Mouse (Mus musculus) adrenal gland, adult 18-20 months (tissue): ENCODE results near the gene Tmem74b. TPM values are rescaled to one million over a fixed set of nuclear protein-coding genes. Genes with fewer than 3 reads are reported as not detected.

Source experiments
- DNase-seq, 2 experiments: peaks; one replicate each; pipeline ENCODE4 v3.0.0; 2021 to 2022; ENCODE audit warnings: low spot score in 2 of 2
- long read RNA-seq, 2 experiments: library from polyadenylated mRNA; stranded (forward); transcript quantifications; one replicate each; pipeline ENCODE4 v2.0.0; 2021
- total RNA-seq, 2 experiments: library from RNA; stranded (reverse); gene quantifications; 1 replicate in 1 of 2; 2 replicates in 1 of 2; pipeline ENCODE4 v1.2.3; 2021

Gene Tmem74b
- total RNA-seq = under 1 TPM; 0.83 TPM
- long read RNA-seq, experiment 1 = 0 reads
- long read RNA-seq, experiment 2, partial matches to known transcripts = 0 of 1 reads
- long read RNA-seq, experiment 2, other reads (novel, unspliced or antisense) = 0 of 1 reads

DNA sequence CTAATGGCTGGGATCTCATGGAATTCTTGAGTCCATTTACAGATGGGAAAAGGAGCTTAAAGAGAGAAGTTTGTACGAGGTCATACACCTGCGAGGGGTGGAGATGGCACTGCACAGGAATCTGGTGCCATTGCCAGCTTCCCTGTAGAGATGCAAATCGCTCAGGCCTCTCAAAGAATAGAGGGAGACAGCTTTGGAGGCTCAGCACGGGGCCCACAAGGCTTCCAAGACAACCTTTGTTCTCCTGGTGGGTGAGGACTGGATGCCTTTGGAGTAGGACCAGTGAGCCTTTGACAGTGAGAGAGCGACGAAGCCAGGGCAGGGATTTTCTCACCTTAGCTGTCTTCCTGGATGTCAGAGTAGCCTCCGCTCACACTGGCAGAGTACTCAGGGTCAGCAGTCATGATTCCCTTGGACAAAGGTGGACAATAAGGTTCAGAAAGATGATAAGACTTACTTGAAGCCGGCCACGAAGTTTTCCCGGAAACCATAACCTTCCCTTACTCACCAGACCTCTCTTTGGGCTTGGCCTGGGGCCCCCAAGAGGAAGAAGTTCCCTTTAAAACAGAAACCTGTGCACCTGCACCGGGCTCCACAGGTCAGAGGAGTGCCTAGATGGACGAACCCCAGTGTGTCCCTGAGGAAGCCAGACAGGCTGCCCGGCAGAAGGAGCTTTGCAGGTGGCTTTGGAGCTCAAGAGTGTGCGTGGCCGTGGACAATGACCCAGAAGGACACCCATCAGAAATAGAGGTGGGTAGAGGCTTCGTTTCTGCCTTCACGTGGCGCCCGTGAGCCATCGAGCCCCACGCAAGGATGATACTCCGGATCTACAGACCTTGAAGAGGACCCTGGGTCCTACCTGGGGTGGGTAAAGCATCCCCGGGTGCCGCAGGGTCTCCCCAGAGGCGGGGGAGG lies at the start of gene Tmem74b:
Gene Tmem74b, plus strand, starts transcription at position 778 of the 915 bp plus-strand sequence.
- no peak for DNase-seq

DNA sequence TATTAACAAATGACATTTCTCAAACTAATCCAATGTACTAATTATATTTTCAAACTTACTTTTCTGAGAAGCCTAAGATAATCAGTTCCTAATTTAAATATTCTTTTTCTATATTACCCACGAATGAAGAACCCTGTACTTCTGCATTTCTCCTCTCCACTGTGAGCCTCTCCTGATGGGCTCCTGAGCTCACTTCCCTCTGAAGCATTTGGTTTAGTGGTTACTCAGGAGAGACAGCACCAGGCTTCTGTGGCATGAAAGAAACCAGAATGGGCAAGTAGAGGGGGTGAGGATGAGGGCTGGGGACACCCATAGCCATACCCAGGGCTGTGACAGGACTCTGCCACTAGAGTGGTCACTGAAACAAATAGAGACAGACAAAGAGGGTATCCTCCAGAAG lies 49.8 kb upstream of the Tmem74b start:
- DNase-seq = no peak

DNA sequence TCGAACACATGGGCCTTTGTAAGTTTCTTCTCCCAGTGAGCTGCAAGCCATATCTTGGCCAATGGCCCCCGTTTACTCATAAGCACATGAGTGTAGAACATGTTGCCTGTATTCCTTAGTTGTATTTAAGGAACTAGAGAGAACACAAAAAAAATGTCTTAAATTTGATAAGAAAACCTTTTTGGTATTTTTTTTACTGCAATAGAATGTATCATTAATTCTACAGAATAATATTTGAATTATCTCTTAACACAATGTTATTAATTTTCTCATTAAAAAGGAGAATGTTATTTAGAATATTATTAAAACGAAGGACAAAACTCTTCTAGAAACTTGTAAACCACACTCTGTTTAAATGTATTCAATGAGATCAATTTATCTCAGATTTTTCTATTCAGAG lies 33.4 kb upstream of the Tmem74b start, which contains the start of gene Rad21l:
Gene Rad21l, minus strand, starts transcription at position 101 of the 400 bp plus-strand sequence.
- DNase-seq = no peak

DNA sequence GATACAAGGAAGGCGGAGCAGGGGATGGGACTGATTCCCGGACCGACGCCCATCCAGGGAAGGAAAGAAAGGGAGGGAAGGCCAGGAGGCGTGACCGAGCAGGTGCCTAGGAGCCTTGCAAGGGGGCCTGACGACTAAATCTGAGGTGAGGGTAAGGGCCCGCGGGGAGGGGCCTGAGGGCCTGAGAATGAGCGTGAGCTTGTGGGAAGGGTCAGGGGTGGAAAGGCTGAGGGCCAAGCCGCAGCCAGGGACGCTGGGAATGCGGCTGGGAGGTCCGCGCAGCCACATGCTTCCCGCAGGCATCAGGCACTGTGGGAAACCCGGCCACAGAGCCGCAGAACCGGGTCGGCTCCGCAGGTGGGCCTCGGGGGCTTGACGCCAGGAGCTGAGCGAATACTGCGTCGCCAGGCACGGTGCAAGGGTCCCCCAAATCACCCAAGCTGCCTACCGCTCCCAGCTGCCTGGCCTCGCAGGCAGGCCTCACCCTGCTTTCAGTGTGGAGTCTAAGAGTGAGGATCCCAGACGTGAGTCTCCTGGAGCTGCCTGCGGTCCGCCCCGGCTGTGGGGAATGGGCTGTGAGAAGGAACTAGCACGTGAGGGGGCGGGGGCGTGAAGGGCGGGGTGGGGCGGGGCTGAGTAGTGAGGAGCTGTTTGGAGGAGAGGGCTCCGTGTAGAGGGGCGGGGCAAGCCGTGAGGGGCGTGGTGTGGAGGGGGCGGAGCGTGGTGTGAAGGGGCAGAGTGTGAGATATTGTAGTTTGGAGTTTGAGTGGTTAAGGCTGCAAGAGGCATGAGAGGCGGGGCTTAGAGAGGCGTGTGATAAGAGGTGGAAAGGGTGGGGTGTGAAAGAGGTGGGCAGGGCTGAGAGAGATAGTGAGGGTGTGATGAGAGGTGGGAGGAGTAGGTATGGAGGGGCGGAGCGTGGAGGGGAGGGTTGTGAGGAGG lies 31.5 kb upstream of the Tmem74b start:
- no peak for DNase-seq

DNA sequence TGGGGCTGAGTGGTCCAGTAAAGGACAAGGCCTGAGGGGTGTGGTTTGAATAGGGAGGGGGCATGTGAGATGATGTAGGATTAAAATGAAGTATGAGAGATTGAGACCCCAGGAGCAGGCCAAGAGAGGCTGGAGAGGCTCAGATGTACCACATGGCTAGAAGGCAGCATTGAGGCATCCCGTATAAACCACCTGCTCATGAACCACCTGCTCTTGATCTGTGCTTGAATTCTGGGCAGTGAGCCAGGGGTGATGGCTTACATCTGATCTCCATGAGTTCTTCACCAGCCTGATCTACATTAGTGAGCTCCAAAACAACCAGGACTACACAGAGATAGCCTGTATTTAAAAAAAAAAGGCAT lies 30.9 kb upstream of the Tmem74b start:
- DNase-seq = no peak

DNA sequence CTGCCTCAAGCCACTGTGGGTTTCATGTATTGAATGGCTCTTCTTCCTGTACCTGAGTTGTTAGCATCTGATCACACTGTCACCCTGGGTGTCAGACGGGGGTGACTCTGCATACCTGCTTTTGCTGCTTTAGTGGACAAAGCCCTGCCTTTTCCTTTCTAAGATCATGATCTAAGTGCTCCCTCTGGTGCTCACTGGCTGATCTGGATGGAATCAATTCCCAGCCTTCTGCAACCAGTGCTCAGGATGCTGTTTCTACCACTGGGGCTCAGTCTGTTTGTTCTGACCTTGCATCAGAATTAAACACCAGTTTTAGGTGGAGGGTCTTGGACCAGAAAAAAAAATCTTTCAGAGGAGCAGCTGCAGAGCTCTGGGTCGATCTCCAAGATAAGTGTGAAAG lies 25.6 kb upstream of the Tmem74b start:
- no peak for DNase-seq

DNA sequence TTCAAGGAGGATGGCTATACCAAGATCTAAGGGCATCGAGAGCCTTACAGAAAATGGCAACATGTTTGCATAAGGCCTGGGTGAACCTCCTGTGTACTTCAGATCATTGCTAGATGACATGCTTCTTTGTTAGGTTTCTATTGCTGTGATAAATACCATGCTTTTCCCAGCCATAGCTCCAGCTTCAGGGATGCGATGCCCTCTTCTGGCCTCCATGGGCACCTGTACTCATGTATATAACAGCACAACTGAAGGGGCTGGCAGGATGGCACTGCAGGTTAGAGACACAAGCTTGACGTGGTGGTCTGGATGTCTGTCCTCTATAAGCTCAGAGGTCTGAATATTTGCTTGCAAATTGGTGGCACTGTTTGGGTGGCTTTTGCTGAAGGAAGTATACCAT lies 19.5 kb upstream of the Tmem74b start:
- DNase-seq = no peak

DNA sequence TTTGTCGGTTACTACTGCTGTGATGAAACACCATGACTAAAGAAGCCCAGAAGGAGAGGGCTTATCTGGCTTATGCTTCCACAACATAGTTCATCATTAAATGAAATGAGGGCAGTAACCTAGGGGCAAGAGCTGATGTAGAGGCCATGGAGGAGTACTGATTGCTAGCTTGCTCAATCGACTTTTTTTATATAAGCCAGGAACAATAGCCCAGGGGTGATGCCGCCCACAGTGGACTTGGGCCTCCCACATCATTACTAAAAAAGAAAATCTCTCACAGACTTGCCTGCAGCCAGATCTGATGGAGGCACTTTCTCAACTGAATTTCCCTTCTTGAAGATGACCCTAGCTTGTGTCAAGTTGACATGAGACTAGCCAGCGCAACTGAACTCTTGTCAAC lies 18.8 kb upstream of the Tmem74b start:
- DNase-seq = no peak

DNA sequence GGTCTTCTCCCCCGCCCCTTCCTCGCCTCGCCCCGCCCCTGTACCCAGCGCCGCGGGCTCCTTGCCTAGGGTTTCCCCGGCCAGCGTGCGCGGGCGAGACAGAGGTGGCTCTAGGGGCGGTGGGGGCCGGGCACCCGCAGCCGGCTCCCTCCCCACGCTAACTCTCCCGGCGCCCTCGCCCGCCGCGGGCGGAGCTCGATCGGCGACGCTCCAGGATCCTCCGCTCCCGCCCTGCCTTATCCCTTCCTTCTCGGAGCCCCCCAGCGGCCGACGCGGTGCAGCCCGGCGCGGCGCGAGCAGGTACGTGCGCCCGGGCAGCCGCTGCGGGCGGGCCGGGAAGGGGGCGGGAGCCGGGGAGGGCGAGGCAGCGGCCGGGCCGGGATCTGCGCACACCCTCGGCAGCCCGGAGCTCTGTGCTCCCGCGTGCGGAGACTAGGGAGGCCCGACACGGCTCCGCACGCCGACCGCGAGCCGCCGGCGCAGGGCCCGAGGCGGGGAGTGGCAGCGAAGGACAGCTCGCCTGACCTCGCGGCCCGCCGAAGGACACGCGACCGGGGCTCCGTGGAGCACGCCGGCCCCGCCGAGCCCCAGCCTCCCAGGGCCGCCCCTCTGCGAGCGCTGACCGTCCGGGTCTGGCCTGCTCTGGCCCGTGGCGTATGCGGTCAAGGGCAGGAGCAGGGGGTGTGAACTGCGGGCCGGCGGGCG lies 490 bp downstream of the Tmem74b start:
- DNase-seq = peak; percentile 48 to 55

DNA sequence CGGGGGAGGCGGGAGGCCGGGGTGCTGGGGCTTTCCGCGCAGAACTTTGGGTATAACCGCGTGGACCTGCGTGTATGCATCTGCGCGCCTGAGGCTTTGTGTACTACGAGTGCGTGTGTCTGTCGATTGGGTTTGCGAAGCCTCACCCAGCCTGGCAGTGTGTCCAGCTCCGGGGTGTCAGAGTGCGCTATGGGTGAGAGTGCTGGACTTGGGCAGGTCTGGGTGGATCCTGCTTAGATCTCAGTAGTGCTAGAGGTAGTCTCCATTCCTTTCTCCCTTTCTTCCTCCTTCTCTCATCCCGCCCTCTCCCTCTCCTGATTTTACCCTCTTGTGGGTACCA lies 1.0 kb downstream of the Tmem74b start:
- no peak for DNase-seq

DNA sequence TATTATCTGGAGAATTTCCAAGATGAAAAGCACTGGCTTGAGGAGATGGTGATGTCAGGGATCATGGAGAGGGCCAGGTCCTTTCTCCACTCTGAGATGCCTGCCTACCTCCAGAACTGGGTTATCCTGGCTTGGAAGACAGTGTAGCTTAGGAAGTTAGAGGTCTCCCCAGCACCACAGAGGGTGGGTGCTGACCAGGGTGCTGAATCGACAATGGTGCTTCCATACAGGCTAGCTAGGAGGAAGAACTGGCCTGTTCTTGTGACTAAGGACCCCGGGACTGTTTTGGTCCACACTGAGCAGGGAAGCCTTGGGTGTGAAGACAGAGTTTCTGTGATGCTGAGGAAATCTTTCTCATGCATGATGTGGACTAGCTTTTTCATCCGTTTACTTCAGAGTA lies 10.8 kb downstream of the Tmem74b start:
- DNase-seq = no peak

DNA sequence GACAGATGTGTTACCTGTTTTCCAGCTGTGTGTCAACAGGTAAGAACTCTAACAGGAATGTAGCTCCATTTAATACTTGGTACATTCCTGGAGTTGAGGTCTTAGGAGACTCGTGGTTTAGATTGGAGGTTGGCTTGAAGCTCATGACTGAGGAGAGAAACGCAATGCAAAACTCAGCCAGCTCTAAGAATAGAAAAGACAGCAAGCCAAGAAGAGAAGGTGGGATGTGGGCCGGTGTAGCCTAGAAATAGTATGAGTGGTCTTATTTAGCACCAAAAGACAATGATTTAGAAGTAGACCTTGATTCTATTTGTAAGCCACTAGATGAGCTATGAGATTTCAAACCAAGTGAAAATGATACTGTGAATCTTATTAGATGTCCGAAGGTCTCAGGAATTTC lies 13.7 kb downstream of the Tmem74b start:
- DNase-seq = no peak

DNA sequence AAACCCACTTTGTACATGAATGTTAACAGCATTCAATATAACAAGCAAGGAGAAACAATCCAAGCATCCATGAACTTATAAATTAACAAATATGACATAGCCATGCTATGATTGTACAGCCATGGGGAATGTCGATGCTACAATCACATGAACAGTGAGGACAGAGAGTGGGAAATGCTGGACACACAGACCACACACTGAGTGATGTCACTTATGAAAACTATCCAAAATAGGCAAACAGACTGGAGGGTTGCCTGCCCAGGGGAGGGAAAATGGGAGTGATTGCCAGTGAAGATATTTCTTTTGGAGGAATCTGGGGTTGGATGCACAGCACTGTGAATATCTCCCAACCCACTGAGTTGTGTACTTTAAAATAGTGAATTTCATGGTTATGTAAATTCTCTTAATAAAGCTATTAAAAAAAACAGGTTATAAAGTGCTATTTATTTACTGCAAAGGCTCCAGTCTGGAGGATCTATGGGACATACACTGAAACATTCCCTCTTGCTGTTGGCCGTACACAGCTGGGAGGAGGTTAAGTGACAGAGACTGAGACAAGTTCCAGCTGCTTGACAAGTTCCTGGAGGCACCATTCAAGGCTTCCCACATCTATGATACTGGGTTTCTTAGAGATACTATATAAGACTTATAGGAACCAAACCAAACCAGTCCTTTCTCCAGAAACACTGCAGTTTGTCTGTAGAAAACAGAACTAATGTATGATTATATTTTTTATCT lies 14.7 kb downstream of the Tmem74b start:
- no peak for DNase-seq

DNA sequence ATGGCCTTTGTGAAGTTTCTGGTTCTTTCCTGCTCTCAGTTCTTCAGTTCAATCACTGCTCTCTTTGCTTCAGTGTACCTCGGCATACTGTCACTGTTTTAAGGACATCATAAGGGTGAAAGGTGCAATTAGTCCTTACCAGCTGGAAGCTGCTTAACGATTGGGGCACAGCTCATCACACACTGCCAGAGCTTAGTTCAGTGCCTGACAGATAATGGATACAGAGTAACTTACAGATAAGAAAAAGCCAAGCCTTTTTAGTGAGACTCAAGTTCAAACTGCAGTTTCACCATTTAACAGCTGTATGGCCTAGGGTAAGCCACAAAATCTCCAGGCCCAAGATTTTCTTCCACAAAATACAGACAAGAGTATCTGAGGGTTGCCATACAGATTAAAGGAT lies 22.3 kb downstream of the Tmem74b start:
- DNase-seq = no peak

DNA sequence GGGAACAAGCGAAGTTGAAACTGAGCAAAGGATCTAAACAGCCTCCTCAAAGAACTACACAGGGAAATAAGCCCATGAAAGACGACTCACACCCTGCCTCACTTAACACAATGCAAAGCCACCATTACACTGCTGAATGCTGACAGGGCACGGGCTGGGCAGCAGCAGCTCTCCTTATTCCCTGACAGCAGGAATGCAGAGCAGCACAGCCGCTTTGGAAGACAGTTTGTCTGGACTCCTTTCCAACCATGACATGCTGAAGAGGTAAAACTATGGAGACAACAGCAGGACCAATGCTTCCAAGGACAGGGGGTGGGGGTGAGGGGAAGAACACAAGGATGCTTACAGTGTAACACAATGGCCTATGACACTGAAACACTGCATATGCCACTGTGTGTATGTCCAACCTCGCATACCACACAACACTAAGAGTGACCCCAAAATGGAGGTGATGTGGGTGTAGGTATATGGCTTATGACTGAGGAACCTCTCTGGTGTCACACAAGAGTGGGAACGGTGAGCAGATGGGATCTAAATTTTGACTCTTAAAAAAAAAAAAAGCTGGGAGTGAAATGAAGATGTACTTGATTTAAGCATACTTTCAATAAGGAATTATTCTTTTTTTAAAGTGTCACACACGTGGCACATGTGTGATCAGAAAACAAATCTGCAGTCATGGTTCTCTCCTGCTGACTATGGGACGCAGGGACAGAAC lies 31.5 kb downstream of the Tmem74b start:
- no peak for DNase-seq

DNA sequence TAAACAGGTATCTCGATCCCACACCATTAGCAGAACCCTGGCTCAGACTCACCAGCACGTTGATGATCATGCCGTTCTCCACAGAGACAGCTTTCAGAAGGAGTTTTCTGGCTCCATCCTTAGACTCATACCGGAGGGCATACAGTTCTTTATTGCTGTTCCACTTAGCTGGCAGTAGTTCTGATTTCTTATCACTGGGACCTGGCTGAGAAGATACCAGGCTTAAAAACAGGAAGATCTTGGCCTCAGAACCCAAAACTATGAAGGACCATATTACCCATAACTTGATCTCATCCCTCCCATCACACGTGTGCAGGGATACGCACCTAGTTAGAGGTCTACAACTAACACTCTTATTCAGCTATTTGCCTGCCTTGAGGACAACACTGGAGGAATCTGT lies 33.6 kb downstream of the Tmem74b start:
- DNase-seq = no peak

DNA sequence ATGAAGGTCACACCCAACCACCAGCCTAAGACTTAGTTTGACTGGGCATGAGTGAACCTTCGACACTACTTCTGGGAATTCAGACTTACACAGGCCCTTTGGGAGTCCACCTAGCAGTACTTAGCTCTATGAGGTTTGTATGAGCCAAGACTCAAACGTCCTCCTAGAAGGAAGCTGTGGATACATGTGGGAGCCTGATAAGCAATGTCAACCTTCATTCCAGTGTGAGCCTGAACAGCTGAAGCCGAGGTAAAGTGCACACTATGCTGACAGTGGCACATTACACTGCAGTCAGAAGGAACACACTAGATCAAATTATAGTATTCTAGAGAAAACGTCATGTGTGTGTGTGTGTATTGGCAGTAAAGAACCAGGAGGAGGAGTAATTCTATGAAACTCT lies 36.7 kb downstream of the Tmem74b start:
- no peak for DNase-seq

DNA sequence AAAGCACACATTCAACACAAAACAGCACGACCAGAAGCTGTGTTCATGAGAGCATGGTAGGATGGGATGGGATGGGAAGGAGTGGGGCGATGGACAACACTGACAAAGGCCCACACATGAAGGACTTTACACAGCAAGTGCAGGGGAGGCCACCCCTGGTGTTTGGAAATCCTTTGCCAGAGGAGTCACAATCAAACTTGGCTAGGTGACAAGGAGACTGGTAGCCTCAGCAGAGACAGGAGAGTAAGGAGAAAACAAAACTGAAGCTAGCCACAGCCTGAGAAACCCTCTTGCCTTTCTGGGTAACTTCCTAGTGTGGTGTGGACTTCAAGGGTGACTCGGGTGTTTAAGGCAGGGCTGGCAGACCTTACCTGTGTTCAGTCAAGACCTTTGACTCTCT lies 37.3 kb downstream of the Tmem74b start:
- no peak for DNase-seq

DNA sequence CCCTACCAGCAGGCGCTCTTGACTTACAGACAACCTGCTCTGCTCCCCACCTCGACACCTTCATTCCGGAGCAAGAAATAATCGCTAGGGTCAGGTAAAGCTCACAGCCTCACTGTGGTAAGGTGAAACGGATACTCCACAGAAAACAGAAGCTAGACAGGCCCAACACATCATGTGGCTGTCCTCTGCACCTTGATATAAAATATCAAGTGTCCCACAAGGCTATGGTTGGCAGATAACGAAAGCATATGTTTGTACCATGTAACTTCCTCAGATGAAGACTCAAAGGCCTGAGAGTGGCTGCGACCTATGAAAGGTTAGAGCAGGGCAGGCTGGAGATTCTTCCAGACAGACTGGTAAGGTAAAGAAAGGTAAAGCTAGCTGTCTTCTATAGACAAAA lies 37.7 kb downstream of the Tmem74b start:
- no peak for DNase-seq
